Mouse (Mus musculus) thymus, postnatal 4 days (tissue): ENCODE results near the gene Gm49510.
A peak's percentile ranks its signal among the peaks of the same experiment; 100 is the strongest.
"Not testable (repeated sequence)": the region's sequence is repeated elsewhere in the genome, so short reads cannot be mapped to it uniquely, and the experiment has no call there.

Experiments
- DNase-seq: peaks from one replicate; pipeline ENCODE4 v3.0.0; 2021

Gene Gm49510

GRCm38 (mm10) chr15:78878792-78879516, 20.5 kb upstream of the Gm49510 start:
- DNase-seq: not testable (repeated sequence)

GRCm38 (mm10) chr15:78880432-78880831, 19.0 kb upstream of the Gm49510 start:
- no peak for DNase-seq

GRCm38 (mm10) chr15:78881828-78882227, 17.6 kb upstream of the Gm49510 start:
- no peak for DNase-seq

GRCm38 (mm10) chr15:78889401-78889853, 10.0 kb upstream of the Gm49510 start:
- DNase-seq: no peak

GRCm38 (mm10) chr15:78892440-78892839, 7.0 kb upstream of the Gm49510 start:
- DNase-seq: no peak

- peak; percentile 64 for DNase-seq
These were observed 4.7 kb upstream of the Gm49510 start for GRCm38 (mm10) chr15:78894726-78895125.

DNA sequence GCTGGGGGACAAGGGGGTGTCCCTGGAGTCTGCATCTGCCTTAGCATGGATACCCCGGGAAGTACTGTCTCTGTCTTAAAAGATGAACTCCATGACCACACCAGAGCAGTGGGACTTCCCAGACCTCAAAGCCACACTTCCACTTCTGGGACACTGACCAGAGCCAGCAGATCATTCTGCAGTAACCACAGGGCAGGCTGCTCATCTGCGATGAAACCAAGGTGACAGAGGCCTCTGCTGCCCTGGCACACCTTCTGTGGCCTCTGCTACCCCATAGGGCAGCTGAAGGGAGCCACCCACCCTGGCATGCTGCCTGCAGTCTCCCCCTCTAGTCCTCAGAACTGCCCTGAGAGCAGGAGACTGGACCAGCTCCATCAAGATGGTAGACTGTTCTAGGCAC, 3.7 kb upstream of the Gm49510 start:
- DNase-seq: no peak

- DNase-seq: peak; percentile 50
These were observed 3.3 kb upstream of the Gm49510 start for GRCm38 (mm10) chr15:78896149-78896548.

DNA sequence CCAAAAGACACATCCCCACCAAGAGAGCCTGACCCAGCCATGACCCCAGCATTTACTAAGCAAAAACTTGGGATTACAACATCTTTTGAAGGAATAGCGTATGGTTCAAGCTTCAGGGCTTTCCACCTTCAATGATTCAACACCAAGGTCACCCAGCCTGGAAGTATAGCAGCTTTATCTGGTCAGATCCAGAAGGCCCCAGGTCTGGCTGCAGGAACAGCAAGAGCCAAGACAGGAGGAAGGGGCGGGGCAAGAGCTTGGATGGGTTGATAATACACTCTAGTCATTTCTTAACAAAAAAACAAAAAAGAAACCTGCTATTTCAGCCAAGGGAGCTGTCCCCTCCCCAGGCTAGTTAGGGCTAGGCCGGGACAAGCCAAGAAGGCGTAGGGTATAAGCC, 2.0 kb upstream of the Gm49510 start:
- DNase-seq: no peak

GRCm38 (mm10) chr15:78898507-78899001, 913 bp upstream of the Gm49510 start:
- DNase-seq: peak; percentile 71

GRCm38 (mm10) chr15:78899740-78900584, 495 bp downstream of the Gm49510 start, which contains the start of gene Sh3bp1:
TSS of gene Sh3bp1 (plus strand) at chr15:78899768.
- DNase-seq: peak; percentile 90

GRCm38 (mm10) chr15:78900585-78901421, 1.3 kb downstream of the Gm49510 start:
- DNase-seq: peak; percentile 46

DNA sequence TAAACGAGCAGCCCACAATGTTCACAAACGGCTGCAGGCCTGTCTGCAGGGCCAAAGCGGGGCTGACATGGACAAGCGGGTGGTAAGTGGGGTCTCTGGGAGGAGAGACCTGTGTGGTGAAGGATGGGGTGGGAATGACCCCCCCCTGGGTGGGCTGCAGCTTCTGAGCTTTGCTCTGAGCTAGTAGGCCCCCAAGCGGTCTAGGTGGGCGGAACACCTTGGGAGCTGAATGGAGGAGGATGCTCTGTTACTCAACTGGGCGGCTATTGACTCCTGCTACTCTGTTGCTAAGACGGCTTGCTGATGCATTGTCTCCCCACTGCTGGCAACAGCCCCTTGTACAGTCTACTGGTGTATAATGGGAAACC, 1.9 kb downstream of the Gm49510 start:
- DNase-seq: peak; percentile 49

GRCm38 (mm10) chr15:78903243-78903642, 3.8 kb downstream of the Gm49510 start:
- DNase-seq: peak; percentile 90

GRCm38 (mm10) chr15:78908399-78908798, 8.9 kb downstream of the Gm49510 start:
- no peak for DNase-seq

DNA sequence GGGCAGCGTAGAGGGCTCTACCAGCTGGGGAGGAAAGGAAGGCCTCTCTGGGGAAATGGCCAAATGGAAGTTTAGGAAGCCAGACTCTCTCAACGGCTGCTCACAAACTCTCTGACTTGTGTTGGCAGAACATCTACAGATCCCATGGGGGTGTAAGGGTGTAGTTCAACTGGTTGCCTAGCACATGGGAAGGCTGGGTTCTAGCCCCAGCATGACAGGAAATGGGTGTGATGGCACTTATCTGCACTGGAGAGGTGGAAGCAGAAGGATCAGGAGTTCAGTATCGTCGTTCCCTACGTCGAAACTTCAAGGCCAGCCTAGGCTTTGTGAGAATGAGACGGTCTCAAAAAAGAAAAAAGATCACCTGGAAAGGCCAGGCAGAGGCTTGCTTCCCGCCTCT, 9.5 kb downstream of the Gm49510 start:
- DNase-seq: no peak

DNA sequence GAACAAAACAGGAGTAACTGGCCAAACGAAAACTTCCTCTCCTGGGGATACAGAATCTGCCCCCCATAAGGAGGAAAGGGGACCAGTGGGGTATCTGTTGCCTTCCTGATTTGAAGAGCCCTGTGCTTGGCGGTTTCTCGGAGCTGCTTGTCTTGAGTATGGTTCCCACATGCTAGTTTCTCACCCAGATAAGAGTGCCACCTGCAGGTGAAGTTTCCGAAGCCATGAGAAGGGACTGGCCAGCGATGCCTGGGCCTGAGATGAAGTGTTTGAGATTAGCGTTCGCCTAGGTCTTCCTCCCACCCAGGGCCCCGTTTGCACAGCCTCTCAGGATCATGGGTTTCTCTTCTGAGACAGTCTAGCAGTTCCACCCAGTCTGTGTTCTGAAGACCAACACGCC, 12.6 kb downstream of the Gm49510 start:
- peak; percentile 63 for DNase-seq

- peak; percentile 98 for DNase-seq
These were observed 14.2 kb downstream of the Gm49510 start, which contains the start of gene Pdxp for GRCm38 (mm10) chr15:78913632-78914090. TSS of gene Pdxp (plus strand) at chr15:78913919.

GRCm38 (mm10) chr15:78914091-78914822, 14.8 kb downstream of the Gm49510 start:
- DNase-seq: peak; percentile 75

DNA sequence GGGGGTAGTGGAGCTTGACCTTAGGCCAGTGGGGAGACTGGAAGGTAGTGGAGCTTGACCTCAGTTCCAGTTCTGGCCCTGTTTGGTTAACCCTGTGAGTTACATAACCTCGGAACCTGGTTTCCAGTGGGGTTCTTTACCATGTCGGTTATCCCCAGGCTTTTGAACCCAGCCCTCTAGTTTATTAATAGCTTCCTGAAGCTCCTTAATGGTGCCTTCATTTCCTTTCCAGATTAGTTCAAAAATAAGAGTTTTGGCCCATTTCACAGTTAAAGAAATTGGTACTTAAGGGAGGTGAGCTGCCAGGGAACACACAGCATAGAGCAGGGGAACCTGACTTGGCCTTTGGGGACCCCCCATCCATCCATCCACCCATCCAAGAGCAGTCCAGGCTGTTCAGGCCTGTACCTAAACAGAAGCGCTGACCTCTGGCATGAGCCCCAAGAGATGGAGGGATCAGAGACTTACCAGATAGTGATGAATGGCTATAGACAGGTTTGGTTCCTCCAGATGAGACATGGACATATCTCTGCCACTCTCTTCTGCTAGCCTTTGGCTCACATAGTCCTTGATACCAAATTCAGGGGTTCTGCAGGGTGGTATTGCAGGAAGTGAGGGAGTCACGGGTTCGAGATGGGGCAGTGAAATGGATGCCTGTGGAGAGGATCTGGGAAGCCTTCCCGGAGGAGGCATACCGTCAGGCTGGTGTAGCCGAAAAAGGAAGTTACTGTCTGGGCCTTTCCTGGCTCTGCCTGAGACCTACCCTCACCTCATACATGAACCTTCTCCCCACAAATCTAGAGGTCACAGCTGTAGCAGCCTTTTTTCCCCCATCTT, 15.6 kb downstream of the Gm49510 start:
- DNase-seq: no peak

DNA sequence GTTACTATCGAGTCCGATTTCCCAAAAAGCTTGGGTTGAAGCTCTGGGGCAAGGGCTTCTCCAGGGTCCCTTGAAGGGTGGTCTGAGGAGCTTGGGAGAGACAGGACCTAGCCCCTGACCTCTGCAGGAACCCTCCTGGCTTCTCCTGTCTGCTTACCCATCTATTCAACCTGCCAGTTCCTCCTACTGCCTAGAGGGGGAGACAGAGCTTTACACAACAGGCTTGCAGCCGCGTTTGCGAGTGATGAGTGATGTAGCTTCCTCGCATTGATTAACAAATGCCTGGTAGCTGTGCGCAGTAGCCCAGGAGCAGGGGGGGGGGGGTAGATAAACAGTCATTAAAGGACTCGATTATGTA, 16.2 kb downstream of the Gm49510 start:
- DNase-seq: peak; percentile 75
